Mouse (Mus musculus) midbrain, embryonic 14.5 days (tissue): ENCODE data around the gene Vax2. TPM values are rescaled to one million over a fixed set of nuclear protein-coding genes. Genes with fewer than 3 reads are reported as not detected.

Experiments used
- ATAC-seq: fragments of 200-750 bp; cut with Nextera tagmentation; 2 replicates; pipeline ENCODE4 v1.8.0; 2017; ENCODE audit warnings: moderate number of reproducible peaks, moderate library complexity; ENCODE audit not compliant: low FRiP score, low TSS enrichment
- DNase-seq: peaks from one replicate; pipeline ENCODE4 v3.0.0-alpha.2; 2015
- H3K27ac ChIP-seq: fragments of 300-500 bp; sonication (generic); replicated peaks from 2 replicates; pipeline ENCODE4 v1.5.1; 2014; ENCODE audit warnings: mild to moderate bottlenecking, low read depth, low read length, moderate library complexity
- H3K27me3 ChIP-seq: fragments of 300-500 bp; sonication (generic); 2 replicates; pipeline ENCODE4 v1.6.1; 2014; ENCODE audit warnings: low read length, control low read depth, mixed read lengths; ENCODE audit not compliant: control insufficient read depth, insufficient read depth
- H3K36me3 ChIP-seq: fragments of 300-500 bp; sonication (generic); 2 replicates; pipeline ENCODE4 v1.6.1; 2014; ENCODE audit warnings: low read length, control low read depth; ENCODE audit not compliant: control insufficient read depth, insufficient read depth
- H3K4me1 ChIP-seq: fragments of 300-500 bp; sonication (generic); 2 replicates; pipeline ENCODE4 v1.6.1; 2014; ENCODE audit warnings: mild to moderate bottlenecking, antibody characterized with exemption, low read length, control low read depth; ENCODE audit not compliant: control insufficient read depth, insufficient read depth
- H3K4me2 ChIP-seq: fragments of 300-500 bp; sonication (generic); 2 replicates; pipeline ENCODE4 v1.6.1; 2014; ENCODE audit warnings: mild to moderate bottlenecking, low read length, moderate library complexity
- H3K4me3 ChIP-seq: fragments of 300-500 bp; sonication (generic); replicated peaks from 2 replicates; pipeline ENCODE4 v1.5.1; 2014; ENCODE audit warnings: low read depth, low read length
- H3K9ac ChIP-seq: fragments of 300-500 bp; sonication (generic); replicated peaks from 2 replicates; pipeline ENCODE4 v1.6.1; 2014; ENCODE audit warnings: mild to moderate bottlenecking, low read length, moderate library complexity
- H3K9me3 ChIP-seq: fragments of 300-500 bp; sonication (generic); 2 replicates; pipeline ENCODE4 v1.6.1; 2016; ENCODE audit warnings: low read length, control low read depth, mixed read lengths; ENCODE audit not compliant: control insufficient read depth
- WGBS: fragments of 180-500 bp; shearing (Covaris S2); extraction: QIAGEN DNeasy Blood & Tissue Kit; methylation state at CpG from one replicate; pipeline ENCODE4 v1.1.7; 2014; 5-methylcytosine and 5-hydroxymethylcytosine counted together
- polyA plus RNA-seq: library from polyadenylated mRNA; unstranded; fragments of >200 nt; fragmentation: Nextera tagmentation; extraction: Ambion mirVana; gene quantifications from 2 replicates; pipeline ENCODE4 v1.2.1, GENCODE M21; 2014

Gene Vax2
- polyA plus RNA-seq, 1 experiment from 2014 or later, result 0.22 TPM

DNA sequence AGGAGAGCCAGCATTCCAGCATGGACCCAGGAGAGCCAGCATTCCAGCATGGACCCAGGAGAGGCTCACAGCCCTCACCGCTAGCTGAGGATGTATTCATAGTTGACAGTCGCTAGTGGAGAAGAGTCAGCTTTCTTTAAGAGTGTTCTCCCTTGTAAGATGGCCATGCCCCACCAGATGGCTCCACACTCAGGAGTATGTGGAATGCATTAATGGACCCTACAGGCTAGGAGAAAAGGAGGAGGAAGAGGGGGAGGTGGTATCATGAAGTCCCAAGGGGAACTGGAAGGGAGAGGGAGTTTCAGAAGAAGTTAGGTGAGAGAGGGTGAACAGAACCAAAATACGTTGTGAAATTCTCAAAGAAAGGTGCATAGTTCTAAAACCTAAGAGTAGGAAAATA lies 15.3 kb upstream of the Vax2 start:
- H3K9ac ChIP-seq, result no peak overlapping the region
- no peaks in the 10 kb centered on the region for H3K4me1 ChIP-seq
- no peaks in the 10 kb centered on the region for H3K9me3 ChIP-seq
- H3K27ac ChIP-seq, result no peak overlapping the region
- WGBS, result 9% methylated on average over 3 of the region's 3 CpGs
- no peak overlapping the region for H3K4me3 ChIP-seq
- no peak for ATAC-seq
- H3K36me3 ChIP-seq, result no peaks in the 10 kb centered on the region
- DNase-seq, result no peak
- peaks cover 96% of the 10 kb centered on the region for H3K27me3 ChIP-seq
- H3K4me2 ChIP-seq, result no peak overlapping the region

DNA sequence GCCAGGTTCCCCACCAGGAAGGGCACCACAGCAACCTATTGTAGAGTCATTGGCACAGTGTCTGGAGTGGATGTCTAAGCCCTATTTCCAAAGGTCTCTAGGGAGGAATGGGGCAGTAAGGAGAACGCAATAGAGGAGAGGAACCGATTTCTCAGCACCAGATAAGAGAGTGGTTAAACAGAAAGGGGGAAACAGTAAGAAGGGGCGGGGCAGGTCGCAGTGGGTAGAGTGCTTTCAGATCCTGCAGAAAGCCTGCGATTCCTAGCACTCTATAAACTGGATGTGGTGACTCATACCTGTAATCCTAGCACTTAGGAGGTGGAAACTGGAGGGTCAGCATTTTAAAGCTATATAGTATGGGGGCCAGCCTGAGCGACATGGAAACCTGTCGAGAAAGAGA lies 14.4 kb upstream of the Vax2 start:
- no peaks in the 10 kb centered on the region for H3K9me3 ChIP-seq
- 2% methylated on average over 7 of the region's 7 CpGs for WGBS
- H3K4me3 ChIP-seq, result no peak overlapping the region
- no peaks in the 10 kb centered on the region for H3K36me3 ChIP-seq
- H3K9ac ChIP-seq, result no peak overlapping the region
- DNase-seq (no peak), ATAC-seq (no peak)
- no peak overlapping the region for H3K27ac ChIP-seq
- H3K4me1 ChIP-seq, result no peaks in the 10 kb centered on the region
- H3K27me3 ChIP-seq, result peaks cover 94% of the 10 kb centered on the region
- H3K4me2 ChIP-seq, result no peak overlapping the region

DNA sequence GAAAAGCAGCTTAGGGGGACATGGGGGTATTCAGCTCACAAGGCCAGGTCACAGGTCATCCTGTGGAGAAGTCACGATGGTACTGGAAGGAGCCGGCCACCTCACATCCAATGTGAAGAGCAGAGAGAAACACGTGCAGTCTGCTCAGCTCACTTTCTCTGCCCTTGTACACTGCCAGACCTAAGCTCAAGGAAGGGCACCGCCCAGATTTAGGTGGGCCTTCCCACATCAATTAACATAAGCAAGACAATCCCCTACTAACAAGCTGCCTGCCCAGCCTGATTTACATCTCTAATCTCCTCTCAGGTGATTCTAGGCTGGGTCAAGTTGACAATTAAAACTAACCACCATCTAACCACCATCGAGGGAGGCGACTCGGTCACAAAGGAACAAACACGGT lies 13.1 kb upstream of the Vax2 start:
- no peak for ATAC-seq
- Histone ChIP-seq H3K4me3 (no peak overlapping the region), H3K27ac (no peak overlapping the region), H3K9me3 (no peaks in the 10 kb centered on the region), H3K36me3 (no peaks in the 10 kb centered on the region), H3K4me1 (no peaks in the 10 kb centered on the region), H3K9ac (no peak overlapping the region), H3K27me3 (peaks cover 91% of the 10 kb centered on the region), H3K4me2 (no peak overlapping the region)
- DNase-seq, result no peak
- 2% methylated on average over 8 of the region's 8 CpGs for WGBS

DNA sequence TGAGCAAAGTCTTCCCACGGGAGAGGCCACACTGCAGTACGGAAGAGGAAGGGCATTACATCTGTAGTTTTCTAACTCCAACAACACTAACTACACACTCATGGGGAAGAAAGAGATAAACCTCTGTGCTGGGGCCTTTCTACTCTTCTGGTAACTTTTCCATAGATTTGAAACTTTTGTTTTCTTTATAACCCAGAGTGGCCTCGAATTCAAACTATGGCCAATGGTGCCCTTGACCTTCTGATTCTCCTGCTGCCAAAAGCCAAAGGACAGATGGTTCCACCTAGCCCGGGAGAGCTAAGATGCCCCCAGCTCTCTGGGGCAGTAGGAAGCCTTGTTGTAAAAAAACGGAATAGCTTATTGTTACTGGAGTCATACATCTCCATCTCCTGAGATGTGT lies 11.1 kb upstream of the Vax2 start:
- no peak overlapping the region for H3K4me2 ChIP-seq
- no peak for ATAC-seq
- no peak overlapping the region for H3K27ac ChIP-seq
- no peaks in the 10 kb centered on the region for H3K4me1 ChIP-seq
- H3K27me3 ChIP-seq, result peaks cover 89% of the 10 kb centered on the region
- H3K36me3 ChIP-seq, result no peaks in the 10 kb centered on the region
- DNase-seq, result no peak
- no peaks in the 10 kb centered on the region for H3K9me3 ChIP-seq
- H3K9ac ChIP-seq, result no peak overlapping the region
- 3% methylated on average over 5 of the region's 5 CpGs for WGBS
- no peak overlapping the region for H3K4me3 ChIP-seq

DNA sequence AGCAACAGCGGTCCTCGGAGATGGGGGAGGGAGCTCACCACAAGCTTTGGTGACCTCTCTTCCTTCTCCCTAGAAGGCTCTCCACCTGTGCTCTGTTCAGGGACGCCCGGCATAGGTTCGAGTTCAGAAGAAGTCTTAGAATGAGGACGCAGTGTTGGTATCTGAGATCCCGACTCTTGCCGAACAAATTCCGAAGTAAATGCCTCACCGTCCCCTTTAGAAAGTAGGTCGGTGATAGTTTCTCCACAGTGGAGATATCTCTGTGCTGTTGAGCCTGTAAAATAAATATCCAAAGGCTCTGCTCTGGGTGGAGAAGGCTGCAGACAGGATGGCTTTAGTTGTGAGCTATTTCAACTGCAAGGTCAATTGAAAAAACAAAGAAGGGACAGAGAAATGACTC lies 10.1 kb upstream of the Vax2 start:
- peaks cover 91% of the 10 kb centered on the region for H3K27me3 ChIP-seq
- DNase-seq (no peak), ATAC-seq (no peak)
- H3K4me3 ChIP-seq, result no peak overlapping the region
- no peaks in the 10 kb centered on the region for H3K36me3 ChIP-seq
- H3K9ac ChIP-seq, result no peak overlapping the region
- H3K4me2 ChIP-seq, result no peak overlapping the region
- no peak overlapping the region for H3K27ac ChIP-seq
- H3K9me3 ChIP-seq, result no peaks in the 10 kb centered on the region
- no peaks in the 10 kb centered on the region for H3K4me1 ChIP-seq
- WGBS, result 0% methylated on average over 11 of the region's 11 CpGs

DNA sequence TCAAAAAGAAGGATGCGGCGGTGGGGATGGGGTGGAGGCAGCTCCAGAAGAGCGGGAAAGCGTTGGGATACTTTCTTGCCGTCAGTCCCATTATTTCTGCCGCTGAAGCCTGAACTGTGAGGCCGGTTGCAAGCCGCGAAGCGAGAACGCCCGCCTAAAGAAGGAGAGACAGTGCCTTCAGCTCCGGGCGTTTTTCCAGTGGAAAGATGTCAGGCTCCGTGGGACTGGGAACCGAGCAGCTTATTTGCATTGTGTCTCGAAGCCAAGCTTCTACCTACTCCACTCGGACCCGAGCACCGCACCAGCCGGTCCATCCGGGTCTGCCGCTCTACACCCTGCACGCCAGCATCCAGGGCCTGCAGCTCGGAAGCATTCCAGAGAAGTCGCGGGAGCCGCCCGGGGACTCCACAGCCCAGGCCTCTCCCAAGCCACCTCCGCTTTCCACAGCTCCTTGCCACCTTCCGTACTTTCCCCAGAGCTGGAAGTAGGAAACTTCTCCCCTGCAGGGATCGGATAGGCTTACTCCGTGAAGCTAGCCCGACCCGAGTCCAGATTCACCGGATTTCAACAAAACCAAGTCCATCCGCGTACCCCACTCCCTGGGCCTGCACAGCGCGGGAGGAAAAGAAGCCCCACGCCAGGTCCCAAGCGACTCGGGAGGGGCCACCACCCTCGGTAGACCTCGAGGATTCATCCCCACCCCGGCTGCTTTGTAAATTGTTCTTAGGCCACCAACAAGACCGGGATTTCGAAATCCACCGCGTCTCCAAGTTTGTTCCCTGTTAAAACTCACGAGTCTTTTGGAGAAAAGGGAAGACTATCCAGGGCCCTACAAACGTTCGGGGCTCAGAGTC lies 8.7 kb upstream of the Vax2 start:
- Histone ChIP-seq H3K36me3 (no peaks in the 10 kb centered on the region), H3K4me1 (no peaks in the 10 kb centered on the region), H3K9me3 (no peaks in the 10 kb centered on the region), H3K9ac (no peak overlapping the region), H3K4me3 (no peak overlapping the region), H3K4me2 (no peak overlapping the region; the same call in 1 of the 2 replicates), H3K27ac (no peak overlapping the region), H3K27me3 (peaks cover 91% of the 10 kb centered on the region)
- ATAC-seq (no peak), DNase-seq (no peak)
- under 1% methylated on average over 53 of the region's 53 CpGs for WGBS

DNA sequence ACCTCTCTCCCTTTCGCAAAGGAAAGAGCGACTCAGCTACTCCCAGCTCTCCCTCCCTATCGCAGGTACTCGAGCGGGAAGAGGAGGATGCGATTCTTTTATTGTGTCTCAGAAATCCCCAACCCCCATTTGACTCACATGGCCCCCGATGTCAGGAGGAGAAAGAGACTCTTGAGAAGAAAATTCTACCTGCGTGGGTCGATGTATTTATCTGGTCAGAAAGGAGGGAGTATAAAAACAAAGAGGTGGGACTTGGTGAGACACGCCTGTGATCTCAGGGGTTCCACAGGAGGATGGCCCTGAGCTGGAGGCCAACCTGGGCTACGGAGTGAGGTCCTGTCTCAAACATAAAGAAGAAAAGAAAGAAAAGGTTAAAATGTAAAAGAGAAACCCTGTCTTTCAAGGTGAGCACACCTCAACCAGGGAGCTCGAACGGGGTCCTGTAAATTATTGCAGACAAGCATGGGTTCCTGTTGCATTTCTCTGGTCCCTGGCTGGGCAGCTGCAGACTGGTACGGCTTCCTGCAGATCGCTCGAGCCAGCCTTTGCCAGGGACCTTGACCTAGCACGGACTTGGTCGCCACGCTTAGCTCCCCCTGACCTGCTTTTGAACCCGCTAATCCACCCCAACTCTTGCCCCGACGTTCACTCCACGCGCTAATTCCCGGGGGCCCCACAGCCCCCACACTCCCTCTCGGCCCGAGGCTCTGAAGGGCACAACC lies 7.9 kb upstream of the Vax2 start:
- WGBS, result 0% methylated on average over 27 of the region's 27 CpGs
- peaks cover 91% of the 10 kb centered on the region for H3K27me3 ChIP-seq
- no peak overlapping the region for H3K4me2 ChIP-seq
- H3K4me3 ChIP-seq, result no peak overlapping the region
- H3K9ac ChIP-seq, result no peak overlapping the region
- H3K27ac ChIP-seq, result no peak overlapping the region
- no peaks in the 10 kb centered on the region for H3K9me3 ChIP-seq
- no peaks in the 10 kb centered on the region for H3K36me3 ChIP-seq
- no peak for DNase-seq
- no peak for ATAC-seq
- no peaks in the 10 kb centered on the region for H3K4me1 ChIP-seq

DNA sequence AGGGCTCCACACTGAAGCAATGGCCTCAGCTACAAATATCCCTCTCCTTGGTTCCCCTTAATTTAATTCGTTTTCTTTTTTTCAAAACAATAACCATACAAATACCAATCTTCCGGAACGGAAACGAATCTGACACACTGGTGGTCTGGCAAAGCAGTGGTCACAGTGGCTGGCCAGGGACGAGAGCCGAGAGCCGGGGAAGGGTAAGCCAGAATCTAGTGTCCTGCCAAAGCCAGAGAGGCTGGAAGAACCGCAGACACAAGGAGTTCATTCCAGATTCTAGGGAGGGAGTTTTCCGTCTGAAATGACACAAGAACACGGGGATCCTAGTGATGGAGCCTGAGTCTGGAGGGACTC lies 7.4 kb upstream of the Vax2 start:
- H3K9me3 ChIP-seq, result no peaks in the 10 kb centered on the region
- no peaks in the 10 kb centered on the region for H3K36me3 ChIP-seq
- no peaks in the 10 kb centered on the region for H3K4me1 ChIP-seq
- WGBS, result under 1% methylated on average over 10 of the region's 10 CpGs
- ATAC-seq, result no peak
- H3K27me3 ChIP-seq, result peaks cover 91% of the 10 kb centered on the region
- no peak overlapping the region for H3K27ac ChIP-seq
- DNase-seq, result no peak
- H3K4me2 ChIP-seq, result no peak overlapping the region
- H3K4me3 ChIP-seq, result no peak overlapping the region
- H3K9ac ChIP-seq, result no peak overlapping the region

DNA sequence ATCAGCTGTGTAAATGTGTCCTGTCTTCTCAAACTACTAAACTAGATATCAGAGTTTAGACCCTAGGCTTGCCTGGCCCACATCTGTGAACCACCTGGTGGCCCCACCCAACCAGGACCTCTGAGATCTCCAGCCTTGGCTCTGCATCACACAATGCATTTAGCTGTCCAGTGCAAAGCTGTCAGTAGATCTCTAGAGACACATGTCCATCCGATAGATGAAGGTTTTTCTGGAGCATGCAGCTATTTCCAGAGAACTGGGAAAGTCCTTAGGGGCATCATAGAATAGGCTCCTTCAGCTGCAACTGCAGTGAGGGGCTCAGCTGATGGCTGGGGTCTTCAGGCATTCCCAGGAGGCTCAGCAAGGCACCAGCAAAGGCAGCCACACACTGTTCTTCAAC lies 6.8 kb upstream of the Vax2 start:
- no peak overlapping the region for H3K9ac ChIP-seq
- H3K36me3 ChIP-seq, result no peaks in the 10 kb centered on the region
- H3K27ac ChIP-seq, result no peak overlapping the region
- 6% methylated on average over 1 of the region's 1 CpGs for WGBS
- H3K4me1 ChIP-seq, result no peaks in the 10 kb centered on the region
- no peaks in the 10 kb centered on the region for H3K9me3 ChIP-seq
- peaks cover 91% of the 10 kb centered on the region for H3K27me3 ChIP-seq
- ATAC-seq, result no peak
- no peak overlapping the region for H3K4me2 ChIP-seq
- no peak for DNase-seq
- no peak overlapping the region for H3K4me3 ChIP-seq
